Mouse (Mus musculus) urinary bladder, postnatal 25 days (tissue): ENCODE measurements around the gene Micu2.
A peak's percentile ranks its signal among the peaks of the same experiment; 100 is the strongest.

ENCODE experiments used
- DNase-seq: peaks from one replicate; pipeline ENCODE4 v3.0.0; 2022; ENCODE audit warnings: low spot score

The Micu2 gene

DNA sequence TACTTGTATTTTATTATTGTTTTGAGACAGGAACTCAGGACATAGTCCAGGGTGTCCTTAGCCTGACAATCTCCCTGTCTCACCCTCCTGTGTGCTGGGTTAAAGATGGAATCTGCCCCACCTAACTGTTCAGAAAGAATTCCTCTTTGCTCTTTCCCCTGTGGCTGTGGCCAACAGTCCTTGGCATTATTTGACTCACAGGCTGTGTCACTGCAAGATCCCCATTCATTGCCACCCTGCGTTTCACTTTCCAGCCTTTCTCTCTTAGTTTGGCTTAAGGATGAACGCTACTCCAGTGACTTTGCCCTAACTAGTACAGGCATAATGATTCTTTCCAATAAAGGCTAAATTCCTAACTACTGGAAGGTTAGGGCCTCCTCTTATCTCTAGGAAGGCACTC, 104.7 kb downstream of the Micu2 start:
- no peak for DNase-seq

DNA sequence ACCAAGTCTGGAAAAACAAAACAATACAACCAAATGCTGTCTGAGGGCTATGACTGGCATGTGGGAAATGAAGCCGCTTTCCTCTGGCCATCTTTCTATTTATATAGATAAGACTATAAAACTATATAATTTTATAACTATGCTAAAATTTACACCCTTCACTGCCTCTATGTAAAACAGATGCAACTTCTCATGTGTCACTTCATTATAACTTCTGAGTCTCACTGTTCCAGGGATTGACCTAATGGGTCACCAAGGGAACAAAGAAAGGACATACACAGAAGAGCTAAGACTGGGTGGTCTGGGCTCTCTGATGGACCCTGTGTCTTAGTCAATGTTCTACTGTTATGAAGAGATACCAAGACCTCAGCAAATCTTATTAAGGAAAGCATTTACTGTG, 106.1 kb downstream of the Micu2 start:
- no peak for DNase-seq

DNA sequence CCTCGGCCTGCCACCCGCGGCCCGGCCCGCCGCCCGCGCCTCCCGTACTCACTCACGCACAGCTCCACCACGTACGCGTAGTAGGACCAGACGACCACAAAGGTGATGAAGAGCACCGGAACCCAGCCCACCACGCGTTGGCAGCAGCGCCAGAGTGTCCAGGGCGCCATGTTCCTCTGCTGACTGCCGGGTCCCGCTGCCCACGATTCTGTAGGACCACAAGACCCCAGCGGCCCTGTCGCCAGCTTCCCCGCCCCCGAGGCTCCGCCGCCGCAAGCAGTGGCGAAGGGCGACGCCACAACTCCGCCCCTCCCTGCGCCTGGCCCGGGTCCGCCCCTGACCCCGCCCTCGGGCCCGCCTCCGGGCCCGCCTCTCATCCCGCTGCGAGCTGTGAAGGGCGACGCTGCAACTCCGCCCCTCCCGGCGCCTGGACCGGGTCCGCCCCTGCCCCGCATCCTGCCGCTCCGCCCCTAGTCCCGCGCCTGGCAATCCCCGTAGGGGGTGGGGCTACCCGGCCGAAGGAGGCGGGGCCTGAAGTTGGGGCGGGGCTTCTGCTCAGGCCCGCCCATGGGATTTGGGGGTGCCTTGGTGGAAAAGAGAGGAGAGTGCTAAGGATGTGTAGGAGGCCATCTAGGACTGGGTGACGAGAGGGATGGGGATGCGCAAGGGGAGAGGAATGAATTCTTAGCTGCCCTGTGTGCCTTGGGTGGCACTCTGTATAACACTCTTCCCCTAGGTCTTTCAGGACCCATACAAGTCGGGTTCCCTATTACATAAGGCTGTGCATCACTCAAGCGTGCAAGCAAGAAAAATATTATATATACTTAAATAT, 108.8 kb downstream of the Micu2 start, which contains the start of gene Zdhhc20:
Gene Zdhhc20 (minus strand): TSS at position 266 of the 832 bp plus-strand sequence.
- DNase-seq: peak; percentile 89

DNA sequence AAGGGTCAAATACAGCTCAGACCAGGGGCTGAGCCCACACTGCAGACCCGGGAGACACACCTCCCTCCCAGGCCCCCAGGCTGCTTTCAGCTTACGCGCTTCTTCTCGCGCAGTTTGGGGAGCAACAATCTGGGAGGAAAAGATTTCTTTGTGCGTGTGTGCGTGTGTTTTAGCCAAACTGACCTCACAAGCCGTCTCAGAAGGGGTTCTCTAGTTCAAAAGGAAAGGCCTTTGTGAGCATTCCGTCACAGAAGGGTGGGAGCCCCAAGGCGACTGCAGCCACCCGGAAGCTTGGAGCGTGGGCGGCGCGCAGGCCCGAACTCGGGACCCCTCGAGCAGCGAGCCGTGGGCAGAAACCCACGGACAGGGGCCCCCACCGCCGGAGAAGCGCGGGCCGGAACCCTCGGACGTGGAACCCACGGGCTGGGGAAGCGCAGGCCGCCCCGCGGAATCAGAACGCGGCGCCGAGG, 109.5 kb downstream of the Micu2 start:
- peak; percentile 30 for DNase-seq

DNA sequence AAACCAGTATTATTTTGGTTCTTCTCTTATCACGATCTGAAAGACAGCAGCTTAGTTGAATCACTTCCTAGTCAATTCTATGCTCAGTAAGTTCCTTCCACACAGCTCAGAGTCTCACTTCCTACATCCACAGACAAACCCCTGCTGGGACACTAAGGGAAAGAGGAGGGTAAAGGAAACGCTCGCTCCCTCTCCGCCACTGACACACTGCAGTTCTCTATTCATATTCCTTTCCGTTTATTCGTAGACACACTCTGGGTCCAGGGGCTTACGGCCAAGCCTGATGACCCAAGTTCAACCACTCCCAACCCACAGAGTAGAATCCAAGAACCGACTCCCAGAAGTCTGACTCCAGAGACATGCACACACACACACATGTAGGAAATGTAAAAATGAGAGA, 111.9 kb downstream of the Micu2 start:
- DNase-seq: no peak

DNA sequence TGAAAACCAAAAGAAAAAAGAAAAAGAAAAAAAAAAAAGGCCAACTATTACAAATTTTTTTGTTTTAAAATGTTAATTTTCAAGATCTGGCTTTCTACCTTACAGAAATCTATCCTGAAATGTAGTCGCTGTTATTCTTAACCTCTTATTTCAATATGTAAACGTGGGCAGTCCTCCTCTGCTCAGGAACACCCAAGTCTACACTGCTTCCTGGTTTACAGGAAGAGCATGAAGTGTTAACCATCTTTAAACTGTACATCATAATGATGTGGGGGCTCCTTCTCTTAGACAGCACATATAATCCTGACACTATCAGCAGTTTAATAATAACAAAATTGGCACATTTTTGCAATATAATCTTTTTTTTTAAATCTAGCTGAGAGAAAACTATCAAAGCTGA, 113.0 kb downstream of the Micu2 start:
- DNase-seq: no peak

- DNase-seq: peak; percentile 46
These were observed 115.7 kb downstream of the Micu2 start for GRCm38 (mm10) chr14:57883341-57883740.

GRCm38 (mm10) chr14:57882720-57883119, 116.3 kb downstream of the Micu2 start:
- no peak for DNase-seq

- DNase-seq: peak; percentile 36
These were observed 117.3 kb downstream of the Micu2 start for GRCm38 (mm10) chr14:57881793-57882192.

DNA sequence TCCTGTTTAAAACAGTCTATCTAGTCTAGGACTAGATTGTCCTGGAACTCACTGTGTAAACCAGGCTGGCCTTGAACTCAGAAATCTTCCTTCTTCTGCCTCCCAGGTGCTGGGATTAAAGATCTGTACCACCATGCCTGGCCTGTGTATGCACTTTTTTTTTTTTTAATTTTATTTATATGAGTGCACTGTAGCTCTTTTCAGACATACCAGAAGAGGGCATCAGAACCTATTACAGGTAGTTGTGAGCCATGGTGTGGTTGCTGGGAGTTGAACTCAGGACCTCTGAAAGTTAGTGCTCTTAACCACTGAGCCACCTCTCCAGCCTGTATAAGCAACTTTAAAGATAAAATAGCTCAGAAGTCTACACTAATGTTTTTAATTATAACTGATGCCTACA, 118.0 kb downstream of the Micu2 start:
- no peak for DNase-seq

DNA sequence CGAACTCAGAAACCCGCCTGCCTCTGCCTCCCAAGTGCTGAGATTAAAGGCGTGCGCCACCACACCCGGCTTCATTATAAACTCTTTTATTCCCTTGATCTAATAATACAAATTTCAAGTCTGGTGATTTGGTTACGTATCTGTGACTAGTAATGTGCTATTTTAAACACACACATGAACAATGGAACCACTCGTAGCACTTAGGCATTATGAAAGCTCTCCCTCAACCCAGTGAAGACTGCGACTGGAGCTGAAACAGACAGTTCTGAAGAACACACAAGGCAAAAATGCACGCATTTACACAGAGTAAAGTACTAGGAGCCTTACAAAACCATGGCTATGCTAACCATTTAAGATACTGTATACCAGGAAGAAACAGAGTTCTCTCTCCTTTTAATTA, 121.1 kb downstream of the Micu2 start:
- no peak for DNase-seq

GRCm38 (mm10) chr14:57866676-57867276, 132.3 kb downstream of the Micu2 start:
- DNase-seq: no peak
